16 mouse cellular contexts compared by ENCODE assay signal in the genomic region with DNA sequence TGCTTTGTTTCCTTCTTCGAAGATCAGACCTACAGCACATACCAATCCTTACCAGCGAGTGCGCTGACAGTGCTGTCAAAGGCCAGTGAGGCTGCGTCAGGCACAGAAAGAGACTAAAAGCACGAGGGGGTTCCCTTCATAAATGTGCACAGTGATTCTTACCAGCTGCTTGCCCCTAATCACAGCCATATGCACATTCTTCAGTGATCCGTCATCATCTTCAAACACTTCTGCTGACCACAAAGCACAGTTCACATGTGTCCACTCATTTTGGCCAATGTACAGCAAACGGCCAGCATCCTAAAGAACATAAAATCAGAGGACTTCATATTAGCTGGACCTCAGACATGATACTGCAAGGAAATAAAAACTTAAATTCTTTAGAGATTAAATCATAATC. TPM values are rescaled to one million over a fixed set of nuclear protein-coding genes. Genes with fewer than 3 reads are reported as not detected.
"Had no signal": no experiment of that assay in that cellular context is flagged by ENCODE, and none has a peak within 500 bp of the region (broad histone marks: within the 10 kb centered on the region; RNA-seq: fewer than 3 reads in every experiment).

No protein-coding gene starts in this region.

- H3K9me3 ChIP-seq: limb, embryonic 10.5 days; liver, embryonic 15.5 days; lung, embryonic 15.5 days; megakaryocyte, embryonic 14.5 days; midbrain, embryonic 12.5 days; neural tube, embryonic 13.5 days had no signal

- H3K4me2 ChIP-seq: liver, embryonic 11.5 days; liver, embryonic 15.5 days; lung, embryonic 15.5 days; midbrain, embryonic 12.5 days; neural tube, embryonic 13.5 days had no signal

- H3K9ac ChIP-seq: liver, embryonic 15.5 days; lung, embryonic 15.5 days; midbrain, embryonic 12.5 days; neural tube, embryonic 13.5 days had no signal

- H3K4me3 ChIP-seq: left cerebral cortex, adult 2 months; limb, embryonic 10.5 days; liver, embryonic 15.5 days; lung, embryonic 15.5 days; megakaryocyte, embryonic 14.5 days; midbrain, embryonic 12.5 days; neural tube, embryonic 13.5 days had no signal

- H3K27me3 ChIP-seq: liver, embryonic 15.5 days; lung, embryonic 15.5 days; megakaryocyte, embryonic 14.5 days; midbrain, embryonic 12.5 days; neural tube, embryonic 13.5 days had no signal

- H3K4me1 ChIP-seq: limb, embryonic 10.5 days; liver, embryonic 15.5 days; lung, embryonic 15.5 days; midbrain, embryonic 12.5 days; neural tube, embryonic 13.5 days had no signal

- H3K27ac ChIP-seq: left cerebral cortex, adult 2 months; limb, embryonic 10.5 days; liver, embryonic 15.5 days; lung, embryonic 15.5 days; macrophage; midbrain, embryonic 12.5 days; neural tube, embryonic 13.5 days had no signal

- ATAC-seq: midbrain, embryonic 16.5 days had no signal

- DNase-seq: kidney, postnatal 25 days; retina, postnatal 1 day; right cerebral cortex, postnatal 4 days; spleen, adult 18-20 months; thymus, adult 18-20 months; thymus, postnatal 14 days had no signal

RNA-seq across cellular contexts. Expression of gene Ttc36, which starts 23.8 kb away (rescaled TPM):
- polyA plus RNA-seq: limb, embryonic 10.5 days; macrophage; midbrain, embryonic 12.5 days; midbrain, embryonic 16.5 days; neural tube, embryonic 13.5 days had no signal
